ENCODE assay signal across 35 mouse cellular contexts in genomic region chr11:9609075-9609474, GRCm38 (mm10).
"Had no signal": no experiment of that assay in that cellular context is flagged by ENCODE, and none has a peak within 500 bp of the region (broad histone marks: within the 10 kb centered on the region; RNA-seq: fewer than 3 reads in every experiment).

No protein-coding gene starts in this region.

- H3K4me1 ChIP-seq: heart, embryonic 10.5 days; heart, embryonic 12.5 days; heart, embryonic 13.5 days; heart, embryonic 15.5 days; hindbrain, embryonic 10.5 days; hindbrain, embryonic 12.5 days; hindbrain, embryonic 13.5 days; hindbrain, embryonic 15.5 days; intestine, embryonic 15.5 days; kidney, embryonic 15.5 days had no signal

- H3K4me3 ChIP-seq: heart, embryonic 10.5 days; heart, embryonic 12.5 days; heart, embryonic 13.5 days; heart, embryonic 15.5 days; hindbrain, embryonic 10.5 days; hindbrain, embryonic 12.5 days; hindbrain, embryonic 13.5 days; hindbrain, embryonic 15.5 days; intestine, embryonic 15.5 days; kidney, embryonic 15.5 days; layer of hippocampus, adult 2 months had no signal

- H3K27me3 ChIP-seq: heart, embryonic 12.5 days; heart, embryonic 13.5 days; heart, embryonic 15.5 days; hindbrain, embryonic 12.5 days; hindbrain, embryonic 13.5 days; hindbrain, embryonic 15.5 days; intestine, embryonic 15.5 days; kidney, embryonic 15.5 days had no signal

- ATAC-seq: hindbrain, embryonic 16.5 days; hindbrain, postnatal 0 days; inflammation-experienced regulatory T-cells, adult 6 months; intestine, embryonic 15.5 days; intestine, embryonic 16.5 days; intestine, postnatal 0 days had no signal

- DNase-seq: heart, postnatal 10 days; heart, postnatal 14 days; heart, postnatal 36 days; heart, postnatal 4 days; kidney, adult 11 months; kidney, adult 18-20 months; kidney, adult 2 months; kidney, adult 8-10 months; kidney, adult 9 months; kidney, postnatal 10 days; kidney, postnatal 14 days; kidney, postnatal 25 days; kidney, postnatal 36 days; kidney, postnatal 4 days; layer of hippocampus, adult 9-11 months; layer of hippocampus, postnatal 36 days had no signal

- H3K9ac ChIP-seq: heart, embryonic 12.5 days; heart, embryonic 13.5 days; heart, embryonic 15.5 days; hindbrain, embryonic 12.5 days; hindbrain, embryonic 13.5 days; hindbrain, embryonic 14.5 days; hindbrain, embryonic 15.5 days; intestine, embryonic 15.5 days; kidney, embryonic 15.5 days had no signal

- H3K9me3 ChIP-seq: heart, embryonic 10.5 days; heart, embryonic 12.5 days; heart, embryonic 13.5 days; heart, embryonic 15.5 days; hindbrain, embryonic 10.5 days; hindbrain, embryonic 12.5 days; hindbrain, embryonic 13.5 days; hindbrain, embryonic 15.5 days; intestine, embryonic 15.5 days; kidney, embryonic 15.5 days had no signal

- H3K36me3 ChIP-seq: heart, embryonic 10.5 days; heart, embryonic 12.5 days; heart, embryonic 13.5 days; heart, embryonic 15.5 days; hindbrain, embryonic 10.5 days; hindbrain, embryonic 12.5 days; hindbrain, embryonic 13.5 days; hindbrain, embryonic 15.5 days; intestine, embryonic 15.5 days; kidney, embryonic 15.5 days had no signal

- H3K27ac ChIP-seq: heart, embryonic 10.5 days; heart, embryonic 13.5 days; heart, embryonic 15.5 days; hindbrain, embryonic 10.5 days; hindbrain, embryonic 12.5 days; hindbrain, embryonic 13.5 days; hindbrain, embryonic 14.5 days; hindbrain, embryonic 15.5 days; hindbrain, postnatal 0 days; intestine, embryonic 15.5 days; kidney, embryonic 15.5 days; kidney, postnatal 0 days; layer of hippocampus, adult 2 months had no signal

- H3K4me2 ChIP-seq: heart, embryonic 11.5 days; heart, embryonic 12.5 days; heart, embryonic 13.5 days; heart, embryonic 15.5 days; hindbrain, embryonic 12.5 days; hindbrain, embryonic 13.5 days; hindbrain, embryonic 14.5 days; hindbrain, embryonic 15.5 days; intestine, embryonic 15.5 days; kidney, embryonic 15.5 days had no signal
